Mouse (Mus musculus) adrenal gland, postnatal 14 days (tissue): ENCODE data around the gene Trip10. TPM values are rescaled to one million over a fixed set of nuclear protein-coding genes. Genes with fewer than 3 reads are reported as not detected.

Experiments used
- DNase-seq: peaks from one replicate; pipeline ENCODE4 v3.0.0; 2021; ENCODE audit warnings: mixed read lengths
- microRNA-seq, 2 experiments: library from miRNA; unstranded; fragments of <30 nt; microRNA quantifications; one replicate each; pipeline ENCODE4 v1.2.0; 2021
- total RNA-seq: library from RNA; stranded (reverse); gene quantifications from 2 replicates; pipeline ENCODE4 v1.2.3, GENCODE M21; 2021

Trip10 gene
- total RNA-seq, 1 experiment from 2014 or later: 38.5 TPM

- no peak for DNase-seq
Measured at GRCm38 (mm10) chr17:57292302-57292701, 43.0 kb downstream of the Trip10 start.

- DNase-seq: no peak
Measured at GRCm38 (mm10) chr17:57292968-57293367, 43.7 kb downstream of the Trip10 start.

GRCm38 (mm10) chr17:57295935-57296334 is 46.7 kb downstream of the Trip10 start:
- DNase-seq: no peak

- no peak for DNase-seq
Measured at GRCm38 (mm10) chr17:57297040-57297439, 47.8 kb downstream of the Trip10 start.

- peak; percentile 13 for DNase-seq
Measured at GRCm38 (mm10) chr17:57305593-57305992, 56.3 kb downstream of the Trip10 start.

GRCm38 (mm10) chr17:57307074-57307473 is 57.8 kb downstream of the Trip10 start:
- DNase-seq: no peak

- DNase-seq: no peak
Measured at GRCm38 (mm10) chr17:57311801-57312200, 62.5 kb downstream of the Trip10 start.

Small RNA genes lying within 50 kb of the gene (microRNA-seq; reads per million reads assigned to microRNA genes)
- gene Mir6978: 0 reads per million in 2 experiments

Other genes starting within 250 kb of the Trip10 start
- gene Pspn, start 249.4 kb upstream of the Trip10 start, total RNA-seq: 1.1 TPM in 1 of 2 replicates, not detected in the other
- gene Gtf2f1, start 238.2 kb upstream of the Trip10 start, total RNA-seq: 53.7 and 63.7 TPM in 2 replicates
- not detected in 2 replicates for gene Gm17949, start 238.0 kb upstream of the Trip10 start, total RNA-seq
- gene Khsrp, start 217.9 kb upstream of the Trip10 start, total RNA-seq: 90.2 and 99.9 TPM in 2 replicates
- not detected in 2 replicates for gene Slc25a41, start 207.8 kb upstream of the Trip10 start, total RNA-seq
- gene Crb3, start 190.3 kb upstream of the Trip10 start, total RNA-seq: 0.38 and 1.4 TPM in 2 replicates
- 91.4 and 116 TPM in 2 replicates for gene Slc25a23, start 189.6 kb upstream of the Trip10 start, total RNA-seq
- gene Dennd1c, start 170.9 kb upstream of the Trip10 start, total RNA-seq: 1.7 and 9.7 TPM in 2 replicates
- 6.4 and 12.3 TPM in 2 replicates for gene Tubb4a, start 161.7 kb upstream of the Trip10 start, total RNA-seq
- gene Tnfsf9, start 144.1 kb upstream of the Trip10 start, total RNA-seq: 0.44 and 0.68 TPM in 2 replicates
- gene Cd70, start 99.7 kb upstream of the Trip10 start, total RNA-seq: not detected in 2 replicates
- 0.19 and 0.53 TPM in 2 replicates for gene Tnfsf14, start 55.3 kb upstream of the Trip10 start, total RNA-seq
- 181 and 603 TPM in 2 replicates for gene C3, start 21.3 kb upstream of the Trip10 start, total RNA-seq
- 54.2 and 56.4 TPM in 2 replicates for gene Gpr108, start 1.0 kb upstream of the Trip10 start, total RNA-seq
- gene Vav1, start 29.6 kb downstream of the Trip10 start, total RNA-seq: 2.8 and 9.7 TPM in 2 replicates
- 4.8 and 5.9 TPM in 2 replicates for gene Adgre1, start 109.2 kb downstream of the Trip10 start, total RNA-seq